ENCODE assay signal across 14 mouse cellular contexts in genomic region chr2:129514401-129514667, GRCm38 (mm10). TPM values are rescaled to one million over a fixed set of nuclear protein-coding genes. Genes with fewer than 3 reads are reported as not detected.
DNase-seq lines count a peak whose midpoint lies in the region; ATAC-seq and TF ChIP-seq lines count a peak whose summit lies in the region.
"Had no signal": no experiment of that assay in that cellular context is flagged by ENCODE, and none has a peak within 500 bp of the region (broad histone marks: within the 10 kb centered on the region; RNA-seq: fewer than 3 reads in every experiment).

No protein-coding gene starts in this region.

- H3K9me3 ChIP-seq in limb, embryonic 11.5 days (ENCODE audit: control insufficient read depth, low read length) = no peaks in the 10 kb centered on the region
- no peaks in the 10 kb centered on the region for H3K9me3 ChIP-seq in limb, embryonic 10.5 days (replicated peaks)
- H3K9me3 ChIP-seq: hindbrain, embryonic 13.5 days; limb, embryonic 12.5 days had no signal

- H3K27me3 ChIP-seq in limb, embryonic 11.5 days (ENCODE audit: control insufficient read depth, insufficient read depth, low read length) = no peaks in the 10 kb centered on the region
- no peaks in the 10 kb centered on the region for H3K27me3 ChIP-seq in limb, embryonic 10.5 days (ENCODE audit: low read depth, poor library complexity, severe bottlenecking)
- H3K27me3 ChIP-seq: limb, embryonic 12.5 days had no signal

- no peak overlapping the region for H3K4me3 ChIP-seq in limb, embryonic 11.5 days (ENCODE audit: low read depth, low read length)
- no peak overlapping the region for H3K4me3 ChIP-seq in limb, embryonic 10.5 days
- no peak overlapping the region for H3K4me3 ChIP-seq in bone marrow, adult 2 months (replicated peaks; ENCODE audit: control insufficient read depth, low read depth, low read length)
- H3K4me3 ChIP-seq: erythroblast, embryonic 14.5 days; hindbrain, embryonic 13.5 days; limb, embryonic 12.5 days had no signal

- no peaks in the 10 kb centered on the region for H3K36me3 ChIP-seq in limb, embryonic 11.5 days (ENCODE audit: control insufficient read depth, insufficient read depth, low read length)
- no peaks in the 10 kb centered on the region for H3K36me3 ChIP-seq in limb, embryonic 10.5 days
- H3K36me3 ChIP-seq: hindbrain, embryonic 13.5 days; limb, embryonic 12.5 days had no signal

- no peak overlapping the region for H3K27ac ChIP-seq in limb, embryonic 11.5 days (replicated peaks; ENCODE audit: low read depth, low read length)
- no peak overlapping the region for H3K27ac ChIP-seq in limb, embryonic 10.5 days
- H3K27ac ChIP-seq in bone marrow, adult 2 months (ENCODE audit: control insufficient read depth, insufficient read depth, low read depth, low read length, poor library complexity) = peak overlapping the region; percentile 67; the same call in 1 of the 2 replicates
- H3K27ac ChIP-seq: hindbrain, embryonic 13.5 days; limb, embryonic 12.5 days had no signal

- no peak for ATAC-seq in limb, embryonic 11.5 days (ENCODE audit: insufficient number of reproducible peaks, low FRiP score, low TSS enrichment, low read depth)
- 0 out of 2 replicates have a peak, but pooled peaks have one; percentile 34 for ATAC-seq in megakaryocyte progenitor cell, adult 5-6 weeks (replicated peaks; ENCODE audit: poor library complexity)

- peak; percentile 19 for DNase-seq in limb, embryonic 11.5 days (ENCODE audit: low spot score)
- DNase-seq in limb, embryonic 10.5 days (ENCODE audit: low spot score) = no peak
- peak; percentile 60 for DNase-seq in ES-CJ7 (ENCODE audit: low read depth, low spot score)
- no peak for DNase-seq in thymus, postnatal 36 days
- no peak for DNase-seq in layer of hippocampus, postnatal 36 days
- DNase-seq: adrenal gland, postnatal 10 days; kidney, adult 11 months; right cerebral cortex, postnatal 14 days had no signal

- no peak for TF ChIP-seq POLR2A in bone marrow, adult 2 months (IDR thresholded peaks at IDR 0.05; ENCODE audit: borderline replicate concordance, control insufficient read depth, low read depth, low read length)

- TF ChIP-seq CTCF in bone marrow, adult 2 months (IDR thresholded peaks at IDR 0.05; ENCODE audit: control insufficient read depth, insufficient read depth, low read length) = no peak

- H3K4me1 ChIP-seq in limb, embryonic 11.5 days (ENCODE audit: control insufficient read depth, insufficient read depth, low read length) = no peaks in the 10 kb centered on the region; the same call in 1 of the 2 replicates
- H3K4me1 ChIP-seq in limb, embryonic 10.5 days = peaks cover 18% of the 10 kb centered on the region
- H3K4me1 ChIP-seq in bone marrow, adult 2 months (ENCODE audit: control insufficient read depth, insufficient read depth, low read length) = peaks cover 1% of the 10 kb centered on the region; the same call in 1 of the 2 replicates

- H3K9ac ChIP-seq in limb, embryonic 11.5 days (ENCODE audit: low read length) = no peak overlapping the region
- H3K9ac ChIP-seq: hindbrain, embryonic 13.5 days; limb, embryonic 12.5 days had no signal

- H3K4me2 ChIP-seq in limb, embryonic 11.5 days (ENCODE audit: low read depth, severe bottlenecking) = no peak overlapping the region
- H3K4me2 ChIP-seq: hindbrain, embryonic 13.5 days; limb, embryonic 12.5 days had no signal

RNA-seq across cellular contexts. Expression of gene F830045P16Rik, which starts 22.1 kb away (rescaled TPM):
- polyA plus RNA-seq in limb, embryonic 11.5 days (2014; fragmentation: Nextera tagmentation; extraction: Ambion mirVana) = not detected in 2 replicates
- polyA plus RNA-seq in limb, embryonic 10.5 days (2016; fragmentation: Nextera tagmentation; extraction: Ambion mirVana) = not detected in 2 replicates
- not detected in 2 replicates for polyA plus RNA-seq in bone marrow, adult 2 months (2011; ENCODE audit: insufficient read depth, insufficient read length, low replicate concordance, missing spikeins)
- not detected in 2 replicates for total RNA-seq in megakaryocyte progenitor cell, adult 5-6 weeks (2015)
- total RNA-seq in megakaryocyte progenitor cell, adult 5-6 weeks (2017) = not detected in 2 replicates
- under 1 TPM; 0.20 to 0.35 TPM for total RNA-seq in layer of hippocampus, postnatal 36 days (2021)
- total RNA-seq: adrenal gland, postnatal 10 days; common myeloid progenitor, adult 5-6 weeks had no signal
- polyA plus RNA-seq: erythroblast, embryonic 14.5 days; hindbrain, embryonic 13.5 days; limb, embryonic 12.5 days had no signal

Comparison
In these comparisons a context has a peak if more than half of its experiments do, and no peak if none do; other contexts are left out.
1. DNase-seq: peak in limb, embryonic 11.5 days (single experiment) and ES-CJ7 (single experiment); none in limb, embryonic 10.5 days (single experiment), thymus, postnatal 36 days (0 of 2) and layer of hippocampus, postnatal 36 days (0 of 2).